Mouse (Mus musculus): ENCODE results near the gene Majin. TPM values are rescaled to one million over a fixed set of nuclear protein-coding genes. Genes with fewer than 3 reads are reported as not detected.
A peak's percentile ranks its signal among the peaks of the same experiment; 100 is the strongest.

Majin gene
- polyA plus RNA-seq, 1 experiment from 2014 or later: not detected

- no peaks in the 10 kb centered on the region for H3K9me3 ChIP-seq
- no peaks in the 10 kb centered on the region for H3K27me3 ChIP-seq (ENCODE audit: insufficient read depth, poor library complexity, severe bottlenecking)
- H3K36me3 ChIP-seq: no peaks in the 10 kb centered on the region
- WGBS: 48% methylated on average over 9 of the region's 9 CpGs
- 0 out of 2 replicates have a peak overlapping the region, but pooled peaks have one; percentile 9 for H3K4me3 ChIP-seq
- peaks cover 11% of the 10 kb centered on the region for H3K4me1 ChIP-seq
- no peak overlapping the region; the same call in none of the 2 replicates for H3K27ac ChIP-seq
- no peak for DNase-seq (ENCODE audit: low spot score)
These were observed 86.5 kb downstream of the Majin start for GRCm38 (mm10) chr19:6270661-6271060.

GRCm38 (mm10) chr19:6271206-6271605, 87.0 kb downstream of the Majin start:
- DNase-seq (ENCODE audit: low spot score): no peak

DNA sequence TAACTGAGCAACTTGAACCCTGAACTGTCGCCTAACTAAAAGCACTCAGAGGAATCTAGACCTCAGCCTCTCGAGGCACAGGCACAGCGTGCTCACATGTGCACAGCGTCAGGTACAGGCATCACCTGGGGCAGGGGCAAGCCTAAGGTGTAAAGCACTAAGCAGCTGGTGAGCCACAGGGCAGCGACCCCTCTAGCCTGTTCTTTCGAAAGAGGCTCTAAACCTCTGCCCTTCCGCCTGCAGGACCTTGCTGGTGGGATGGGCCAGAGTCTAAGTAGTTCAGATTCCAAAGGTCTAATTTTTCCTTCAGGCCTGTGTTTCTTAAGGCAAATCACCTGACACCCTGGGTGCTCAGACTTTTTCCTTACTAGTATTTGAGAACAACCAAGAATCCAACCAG, 87.9 kb downstream of the Majin start:
- no peak for DNase-seq (ENCODE audit: low spot score)
- Histone ChIP-seq H3K27ac (no peak overlapping the region), H3K9me3 (no peaks in the 10 kb centered on the region), H3K27me3 (ENCODE audit: insufficient read depth, poor library complexity, severe bottlenecking) (no peaks in the 10 kb centered on the region), H3K4me3 (no peak overlapping the region), H3K36me3 (no peaks in the 10 kb centered on the region), H3K4me1 (peaks cover 18% of the 10 kb centered on the region)
- WGBS: 62% methylated on average over 7 of the region's 7 CpGs

More at GRCm38 (mm10) chr19:6271206-6271605, 87.0 kb downstream of the Majin start:
- Histone ChIP-seq H3K4me3 (0 out of 2 replicates have a peak overlapping the region, but pooled peaks have one; percentile 9), H3K9me3 (no peaks in the 10 kb centered on the region), H3K36me3 (no peaks in the 10 kb centered on the region), H3K27ac (no peak overlapping the region; the same call in none of the 2 replicates), H3K4me1 (peaks cover 16% of the 10 kb centered on the region), H3K27me3 (ENCODE audit: insufficient read depth, poor library complexity, severe bottlenecking) (no peaks in the 10 kb centered on the region)
- WGBS: 32% methylated on average over 8 of the region's 8 CpGs

DNA sequence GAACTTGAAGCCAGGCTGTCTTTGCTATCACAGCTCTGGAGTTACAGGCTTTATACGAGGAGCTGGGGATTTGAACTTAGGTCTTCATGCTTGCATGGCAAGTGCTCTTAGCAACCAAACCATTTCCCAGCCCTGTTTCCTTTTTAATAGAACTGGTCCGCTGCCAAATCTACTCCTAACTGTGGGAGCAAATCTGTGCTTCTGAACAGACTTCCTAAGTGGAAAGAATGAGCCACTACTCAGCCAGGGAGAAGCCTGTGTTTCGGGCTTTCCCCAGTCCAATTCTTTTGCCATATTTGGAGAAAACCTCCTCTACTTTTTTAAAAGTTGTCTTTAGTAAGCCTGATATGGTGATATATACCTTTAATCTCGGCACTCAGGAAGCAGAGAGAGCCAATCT, 88.5 kb downstream of the Majin start:
- Histone ChIP-seq H3K4me1 (peaks cover 23% of the 10 kb centered on the region), H3K27ac (no peak overlapping the region), H3K9me3 (no peaks in the 10 kb centered on the region), H3K27me3 (ENCODE audit: insufficient read depth, poor library complexity, severe bottlenecking) (no peaks in the 10 kb centered on the region), H3K36me3 (no peaks in the 10 kb centered on the region), H3K4me3 (no peak overlapping the region)
- 65% methylated on average over 4 of the region's 4 CpGs for whole genome bisulfite sequencing
- DNase-seq (ENCODE audit: low spot score): no peak

GRCm38 (mm10) chr19:6273592-6273991, 89.4 kb downstream of the Majin start:
- no peak overlapping the region for H3K27ac ChIP-seq

More at GRCm38 (mm10) chr19:6273592-6273991, 89.4 kb downstream of the Majin start:
- H3K9me3 ChIP-seq: no peaks in the 10 kb centered on the region
- no peak for DNase-seq (ENCODE audit: low spot score)
- no peaks in the 10 kb centered on the region for H3K36me3 ChIP-seq
- peaks cover 29% of the 10 kb centered on the region for H3K4me1 ChIP-seq
- H3K27me3 ChIP-seq (ENCODE audit: insufficient read depth, poor library complexity, severe bottlenecking): no peaks in the 10 kb centered on the region
- no peak overlapping the region for H3K4me3 ChIP-seq
- WGBS: 80% methylated on average over 4 of the region's 4 CpGs

MicroRNAs within 50 kb of the gene (microRNA counts, 519-probe panel; counts per million panel counts)
- microRNA mmu-miR-192: 3,484 counts per million, percentile 18 among the panel's probes with 10 or more counts

Small RNAs within 50 kb of the gene (microRNA-seq; reads per million reads assigned to microRNA genes)
- gene Mir192 (57.8 reads per million, percentile 44 among the genes with 10 or more reads in this experiment), gene Mir194-2 (48.0 reads per million, percentile 43 among the genes with 10 or more reads in this experiment)

Other genes with a start within 250 kb of the Majin start
- 70.0 and 80.7 TPM in 2 replicates for gene Pola2, start 220.2 kb upstream of the Majin start, polyA plus RNA-seq (2016; fragmentation: Nextera tagmentation; extraction: Ambion mirVana)
- gene Slc22a20, start 198.2 kb upstream of the Majin start, polyA plus RNA-seq (2016; fragmentation: Nextera tagmentation; extraction: Ambion mirVana): not detected in 2 replicates
- 7.3 and 7.4 TPM in 2 replicates for gene Capn1, start 168.5 kb upstream of the Majin start, polyA plus RNA-seq (2016; fragmentation: Nextera tagmentation; extraction: Ambion mirVana)
- gene Syvn1, start 137.8 kb upstream of the Majin start, polyA plus RNA-seq (2016; fragmentation: Nextera tagmentation; extraction: Ambion mirVana): 25.4 and 31.0 TPM in 2 replicates
- 71.4 and 85.0 TPM in 2 replicates for gene Mrpl49, start 126.6 kb upstream of the Majin start, polyA plus RNA-seq (2016; fragmentation: Nextera tagmentation; extraction: Ambion mirVana)
- 570 and 662 TPM in 2 replicates for gene Fau, start 126.5 kb upstream of the Majin start, polyA plus RNA-seq (2016; fragmentation: Nextera tagmentation; extraction: Ambion mirVana)
- 26.9 and 33.4 TPM in 2 replicates for gene Znhit2, start 123.2 kb upstream of the Majin start, polyA plus RNA-seq (2016; fragmentation: Nextera tagmentation; extraction: Ambion mirVana)
- 13.7 and 18.8 TPM in 2 replicates for gene Tm7sf2, start 116.0 kb upstream of the Majin start, polyA plus RNA-seq (2016; fragmentation: Nextera tagmentation; extraction: Ambion mirVana)
- 57.3 and 60.5 TPM in 2 replicates for gene Vps51, start 107.2 kb upstream of the Majin start, polyA plus RNA-seq (2016; fragmentation: Nextera tagmentation; extraction: Ambion mirVana)
- gene Tmem262, start 104.4 kb upstream of the Majin start, polyA plus RNA-seq (2016; fragmentation: Nextera tagmentation; extraction: Ambion mirVana): not detected in 2 replicates
- gene Gm28374, start 102.1 kb upstream of the Majin start, polyA plus RNA-seq (2016; fragmentation: Nextera tagmentation; extraction: Ambion mirVana): 1.1 and 1.5 TPM in 2 replicates
- 63.4 and 71.3 TPM in 2 replicates for gene Zfpl1, start 99.4 kb upstream of the Majin start, polyA plus RNA-seq (2016; fragmentation: Nextera tagmentation; extraction: Ambion mirVana)
- gene Cdca5, start 99.4 kb upstream of the Majin start, polyA plus RNA-seq (2016; fragmentation: Nextera tagmentation; extraction: Ambion mirVana): 38.9 and 43.5 TPM in 2 replicates
- 0.26 and 0.39 TPM in 2 replicates for gene AC131692.1, start 90.0 kb upstream of the Majin start, polyA plus RNA-seq (2016; fragmentation: Nextera tagmentation; extraction: Ambion mirVana)
- 0.52 and 0.59 TPM in 2 replicates for gene Naaladl1, start 78.6 kb upstream of the Majin start, polyA plus RNA-seq (2016; fragmentation: Nextera tagmentation; extraction: Ambion mirVana)
- gene Sac3d1, start 65.7 kb upstream of the Majin start, polyA plus RNA-seq (2016; fragmentation: Nextera tagmentation; extraction: Ambion mirVana): 42.3 and 57.9 TPM in 2 replicates
- gene Snx15, start 56.1 kb upstream of the Majin start, polyA plus RNA-seq (2016; fragmentation: Nextera tagmentation; extraction: Ambion mirVana): 22.4 and 25.8 TPM in 2 replicates
- not detected in 2 replicates for gene Batf2, start 43.4 kb upstream of the Majin start, polyA plus RNA-seq (2016; fragmentation: Nextera tagmentation; extraction: Ambion mirVana)
- gene Arl2, start 42.8 kb upstream of the Majin start, polyA plus RNA-seq (2016; fragmentation: Nextera tagmentation; extraction: Ambion mirVana): 91.2 and 105 TPM in 2 replicates
- gene Gpha2, start 42.0 kb downstream of the Majin start, polyA plus RNA-seq (2016; fragmentation: Nextera tagmentation; extraction: Ambion mirVana): 0.24 TPM in 1 of 2 replicates, not detected in the other
- 21.2 and 25.7 TPM in 2 replicates for gene Ppp2r5b, start 51.5 kb downstream of the Majin start, polyA plus RNA-seq (2016; fragmentation: Nextera tagmentation; extraction: Ambion mirVana)
- gene Atg2a, start 57.3 kb downstream of the Majin start, polyA plus RNA-seq (2016; fragmentation: Nextera tagmentation; extraction: Ambion mirVana): 10.8 and 11.6 TPM in 2 replicates
- 89.6 and 101 TPM in 2 replicates for gene Ehd1, start 92.3 kb downstream of the Majin start, polyA plus RNA-seq (2016; fragmentation: Nextera tagmentation; extraction: Ambion mirVana)
- gene Cdc42bpg, start 122.1 kb downstream of the Majin start, polyA plus RNA-seq (2016; fragmentation: Nextera tagmentation; extraction: Ambion mirVana): 0.33 and 0.38 TPM in 2 replicates
- 67.2 and 80.8 TPM in 2 replicates for gene Men1, start 150.6 kb downstream of the Majin start, polyA plus RNA-seq (2016; fragmentation: Nextera tagmentation; extraction: Ambion mirVana)
- 12.5 and 15.0 TPM in 2 replicates for gene Map4k2, start 156.7 kb downstream of the Majin start, polyA plus RNA-seq (2016; fragmentation: Nextera tagmentation; extraction: Ambion mirVana)
- 129 and 146 TPM in 2 replicates for gene Sf1, start 179.3 kb downstream of the Majin start, polyA plus RNA-seq (2016; fragmentation: Nextera tagmentation; extraction: Ambion mirVana)
- gene Pygm, start 200.0 kb downstream of the Majin start, polyA plus RNA-seq (2016; fragmentation: Nextera tagmentation; extraction: Ambion mirVana): 103 and 214 TPM in 2 replicates
- gene Rasgrp2, start 215.0 kb downstream of the Majin start, polyA plus RNA-seq (2016; fragmentation: Nextera tagmentation; extraction: Ambion mirVana): 59.9 and 61.6 TPM in 2 replicates
- 0.10 and 1.1 TPM in 2 replicates for gene Nrxn2, start 234.3 kb downstream of the Majin start, polyA plus RNA-seq (2016; fragmentation: Nextera tagmentation; extraction: Ambion mirVana)

Data from heart, embryonic 10.5 days (tissue).